ENCODE assay signal across 13 mouse cellular contexts in genomic region chr12:29934120-29934581, GRCm38 (mm10). TPM values are rescaled to one million over a fixed set of nuclear protein-coding genes. Genes with fewer than 3 reads are reported as not detected.
DNase-seq lines count a peak whose midpoint lies in the region; ATAC-seq and TF ChIP-seq lines count a peak whose summit lies in the region.
"Had no signal": no experiment of that assay in that cellular context is flagged by ENCODE, and none has a peak within 500 bp of the region (broad histone marks: within the 10 kb centered on the region; RNA-seq: fewer than 3 reads in every experiment).

No protein-coding gene starts in this region.

- H3K79me2 ChIP-seq in heart, adult 2 months (replicated peaks; ENCODE audit: control insufficient read depth, insufficient read depth, low read length): 0 out of 2 replicates have a peak, but pooled peaks cover 3% of the 10 kb centered on the region

- no peaks in the 10 kb centered on the region for H3K9me3 ChIP-seq in heart, embryonic 12.5 days (replicated peaks)
- H3K9me3 ChIP-seq: liver, embryonic 12.5 days had no signal

- H3K4me3 ChIP-seq in heart, adult 2 months: no peak overlapping the region
- no peak overlapping the region for H3K4me3 ChIP-seq in heart, embryonic 12.5 days
- H3K4me3 ChIP-seq: liver, embryonic 12.5 days had no signal

- H3K9ac ChIP-seq in heart, adult 2 months (ENCODE audit: low read depth, low read length): no peak overlapping the region
- no peak overlapping the region for H3K9ac ChIP-seq in heart, embryonic 12.5 days
- H3K9ac ChIP-seq: liver, embryonic 12.5 days had no signal

- H3K27me3 ChIP-seq in heart, adult 2 months (ENCODE audit: control insufficient read depth, insufficient read depth, low read length): no peaks in the 10 kb centered on the region
- no peaks in the 10 kb centered on the region for H3K27me3 ChIP-seq in heart, embryonic 12.5 days (replicated peaks)

- 0 out of 2 replicates have a peak, but pooled peaks have one; percentile 12 for TF ChIP-seq EP300 in heart, adult 2 months (IDR thresholded peaks at IDR 0.05; ENCODE audit: insufficient read depth, low read depth, low read length)

- WGBS in heart, adult 2 months: 54% methylated on average over 8 of the region's 8 CpGs
- 68% methylated on average over 8 of the region's 8 CpGs for WGBS in heart, embryonic 12.5 days

- intact Hi-C loops in heart, adult 2 months (cut with DNase I): loop anchor here (10.0 kb wide), 1 partner anchor 651 kb away; the partner anchor contains the start of gene Tmem18
- intact Hi-C loops in left cerebral cortex, postnatal 14 days (cut with DNase I): no loop called here

- no peaks in the 10 kb centered on the region for H3K36me3 ChIP-seq in heart, adult 2 months (ENCODE audit: control insufficient read depth, insufficient read depth, low read length)
- H3K36me3 ChIP-seq in heart, embryonic 12.5 days: no peaks in the 10 kb centered on the region
- H3K36me3 ChIP-seq: liver, embryonic 12.5 days had no signal

- no peak for ATAC-seq in heart, embryonic 12.5 days (ENCODE audit: insufficient number of reproducible peaks, low FRiP score)
- ATAC-seq: liver, embryonic 12.5 days had no signal

- no peak for TF ChIP-seq POLR2A in heart, adult 2 months (IDR thresholded peaks at IDR 0.05; ENCODE audit: insufficient read depth, low read depth, low read length)

- DNase-seq in heart, adult 2 months: peak in 1 of 2 experiments; percentile 40
- DNase-seq in 416B (ENCODE audit: low read depth): peak; percentile 23
- peak; percentile 95 for DNase-seq in Muller cell, postnatal 12 days (ENCODE audit: inconsistent ontology term)
- DNase-seq in left cerebral cortex, postnatal 14 days (ENCODE audit: low spot score in 2 of 2): peak; percentile 66 to 73
- no peak for DNase-seq in kidney, adult 18-20 months
- no peak for DNase-seq in spleen, postnatal 4 days (ENCODE audit: low spot score in 2 of 2)
- DNase-seq: cerebellum, postnatal 10 days; kidney, postnatal 4 days had no signal

- TF ChIP-seq CTCF in heart, adult 2 months (IDR thresholded peaks at IDR 0.05): no peak

- H3K27ac ChIP-seq in heart, adult 2 months: no peak overlapping the region
- H3K27ac ChIP-seq in heart, embryonic 12.5 days (ENCODE audit: poor library complexity, severe bottlenecking): no peak overlapping the region
- H3K27ac ChIP-seq: liver, embryonic 12.5 days had no signal

- H3K4me2 ChIP-seq in heart, embryonic 12.5 days: no peak overlapping the region
- H3K4me2 ChIP-seq: liver, embryonic 12.5 days had no signal

- H3K4me1 ChIP-seq in heart, adult 2 months (ENCODE audit: control insufficient read depth, insufficient read depth, low read length): peaks cover 7% of the 10 kb centered on the region
- H3K4me1 ChIP-seq in heart, embryonic 12.5 days (replicated peaks): peaks cover 34% of the 10 kb centered on the region
- H3K4me1 ChIP-seq: liver, embryonic 12.5 days had no signal

RNA-seq across cellular contexts. Expression of gene Pxdn, which starts 3.3 kb away (rescaled TPM):
- 10 to 100 TPM; 28.7 to 41.0 TPM for total RNA-seq in heart, adult 2 months (2021)
- polyA plus RNA-seq in heart, adult 2 months (2012; rRNA removed): 69.4 and 92.3 TPM in 2 replicates
- polyA plus RNA-seq in heart, embryonic 12.5 days (2016; fragmentation: Nextera tagmentation; extraction: Ambion mirVana): 125 and 131 TPM in 2 replicates
- total RNA-seq in left cerebral cortex, postnatal 14 days (2021): 10 to 100 TPM; 42.7 to 49.8 TPM
- total RNA-seq: granulocyte monocyte progenitor cell, adult 5-6 weeks; megakaryocyte progenitor cell, adult 5-6 weeks; MEL had no signal

Comparison
In these comparisons a context has a peak if more than half of its experiments do, and no peak if none do; other contexts are left out.
1. DNase-seq: peak in 416B (single experiment), Muller cell, postnatal 12 days (single experiment) and left cerebral cortex, postnatal 14 days (2 of 2); none in kidney, adult 18-20 months (single experiment) and spleen, postnatal 4 days (0 of 2).